Mouse (Mus musculus): ENCODE measurements around the gene Scd1. TPM values are rescaled to one million over a fixed set of nuclear protein-coding genes. Genes with fewer than 3 reads are reported as not detected.
A peak's percentile ranks its signal among the peaks of the same experiment; 100 is the strongest.
"Not testable (repeated sequence)": the region's sequence is repeated elsewhere in the genome, so short reads cannot be mapped to it uniquely, and the experiment has no call there.

Scd1 gene
- polyA plus RNA-seq, 1 experiment from 2014 or later = 8.8 TPM

- Histone ChIP-seq H3K36me3 (no peaks in the 10 kb centered on the region), H3K9me3 (no peaks in the 10 kb centered on the region), H3K27me3 (replicated peaks) (no peaks in the 10 kb centered on the region), H3K9ac (no peak overlapping the region), H3K27ac (no peak overlapping the region), H3K4me2 (replicated peaks) (no peak overlapping the region), H3K4me1 (0 out of 2 replicates have a peak, but pooled peaks cover 5% of the 10 kb centered on the region), H3K4me3 (no peak overlapping the region)
- no peak for ATAC-seq (ENCODE audit: low FRiP score, low read depth)
- 47% methylated on average over 5 of the region's 5 CpGs for WGBS
These were observed 29.9 kb downstream of the Scd1 start for GRCm38 (mm10) chr19:44377629-44378375.

- H3K9ac ChIP-seq = no peak overlapping the region
- 0 out of 2 replicates have a peak, but pooled peaks cover 5% of the 10 kb centered on the region for H3K4me1 ChIP-seq
- no peaks in the 10 kb centered on the region for H3K27me3 ChIP-seq (replicated peaks)
- no peaks in the 10 kb centered on the region for H3K9me3 ChIP-seq
- H3K4me3 ChIP-seq = no peak overlapping the region
- 22% methylated on average over 3 of the region's 3 CpGs for WGBS
- no peak overlapping the region for H3K27ac ChIP-seq
- no peak overlapping the region for H3K4me2 ChIP-seq (replicated peaks)
- H3K36me3 ChIP-seq = no peaks in the 10 kb centered on the region
- no peak for ATAC-seq (ENCODE audit: low FRiP score, low read depth)
These were observed 31.1 kb downstream of the Scd1 start for GRCm38 (mm10) chr19:44376511-44376951.

GRCm38 (mm10) chr19:44372969-44373368, 34.7 kb downstream of the Scd1 start:
- H3K4me3 ChIP-seq = no peak overlapping the region
- no peaks in the 10 kb centered on the region for H3K36me3 ChIP-seq
- no peak overlapping the region for H3K4me2 ChIP-seq (replicated peaks)
- H3K27me3 ChIP-seq (replicated peaks) = no peaks in the 10 kb centered on the region
- H3K9ac ChIP-seq = no peak overlapping the region
- WGBS = 21% methylated on average over 6 of the region's 6 CpGs
- no peaks in the 10 kb centered on the region for H3K9me3 ChIP-seq
- no peak overlapping the region for H3K27ac ChIP-seq
- H3K4me1 ChIP-seq = 0 out of 2 replicates have a peak, but pooled peaks cover 3% of the 10 kb centered on the region
- peak; percentile 61; the same call in 1 of the 2 replicates for ATAC-seq (ENCODE audit: low FRiP score, low read depth)

DNA sequence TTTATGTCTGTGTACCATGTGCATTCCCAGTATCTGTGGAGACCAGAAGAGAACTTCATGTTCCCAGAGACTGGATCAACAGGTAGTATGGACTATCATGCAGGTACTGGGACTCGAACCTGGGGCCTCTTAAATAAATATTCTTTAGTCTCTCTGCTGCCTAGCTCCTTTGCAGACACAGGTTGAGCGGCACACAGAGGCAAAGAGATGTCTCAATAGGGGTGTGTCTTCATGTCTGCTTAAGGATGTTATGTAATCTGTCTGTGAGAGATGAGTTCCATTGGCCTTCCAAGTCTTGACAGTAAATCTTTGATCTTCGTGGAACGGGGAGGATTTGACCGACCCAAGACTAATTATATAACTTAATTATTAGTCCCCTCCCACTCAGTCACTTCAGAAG, 37.4 kb downstream of the Scd1 start:
- H3K27ac ChIP-seq = no peak overlapping the region
- no peak overlapping the region for H3K4me3 ChIP-seq
- WGBS = 71% methylated on average over 5 of the region's 5 CpGs
- no peaks in the 10 kb centered on the region for H3K9me3 ChIP-seq
- no peaks in the 10 kb centered on the region for H3K27me3 ChIP-seq (replicated peaks)
- no peak overlapping the region for H3K9ac ChIP-seq
- no peak overlapping the region for H3K4me2 ChIP-seq (replicated peaks)
- H3K4me1 ChIP-seq = no peaks in the 10 kb centered on the region
- no peak for ATAC-seq (ENCODE audit: low FRiP score, low read depth)
- no peaks in the 10 kb centered on the region for H3K36me3 ChIP-seq

DNA sequence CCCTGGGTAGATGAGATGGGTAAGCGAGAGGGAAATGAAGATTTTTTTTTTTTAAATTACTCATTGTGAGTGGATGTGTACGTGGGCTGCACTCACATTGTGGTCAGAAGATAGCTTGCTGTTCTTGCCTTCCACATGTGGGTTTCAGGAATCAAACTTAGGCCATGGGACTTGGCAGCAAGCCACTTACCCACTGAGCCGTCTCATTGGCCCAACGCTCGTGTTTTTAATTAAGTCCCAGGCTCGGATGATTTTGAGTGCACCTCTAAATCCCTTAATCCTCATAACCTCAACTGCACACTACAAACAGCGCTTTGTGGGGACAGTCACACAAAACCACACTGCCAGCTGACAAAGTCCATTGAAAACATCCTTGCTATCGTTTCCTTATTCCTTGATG, 38.3 kb downstream of the Scd1 start:
- Histone ChIP-seq H3K9me3 (no peaks in the 10 kb centered on the region), H3K4me1 (no peaks in the 10 kb centered on the region), H3K9ac (no peak overlapping the region), H3K4me3 (no peak overlapping the region), H3K4me2 (replicated peaks) (no peak overlapping the region), H3K27ac (no peak overlapping the region), H3K36me3 (no peaks in the 10 kb centered on the region), H3K27me3 (replicated peaks) (no peaks in the 10 kb centered on the region)
- no peak for ATAC-seq (ENCODE audit: low FRiP score, low read depth)
- WGBS = 88% methylated on average over 8 of the region's 8 CpGs

- WGBS = 71% methylated on average over 10 of the region's 10 CpGs
- not testable (repeated sequence) for H3K4me1 ChIP-seq; H3K9me3 ChIP-seq; H3K4me2 ChIP-seq (replicated peaks); ATAC-seq (ENCODE audit: low FRiP score, low read depth); H3K4me3 ChIP-seq; H3K27ac ChIP-seq; H3K9ac ChIP-seq; H3K36me3 ChIP-seq; H3K27me3 ChIP-seq (replicated peaks)
These were observed 40.6 kb downstream of the Scd1 start for GRCm38 (mm10) chr19:44367076-44367475.

DNA sequence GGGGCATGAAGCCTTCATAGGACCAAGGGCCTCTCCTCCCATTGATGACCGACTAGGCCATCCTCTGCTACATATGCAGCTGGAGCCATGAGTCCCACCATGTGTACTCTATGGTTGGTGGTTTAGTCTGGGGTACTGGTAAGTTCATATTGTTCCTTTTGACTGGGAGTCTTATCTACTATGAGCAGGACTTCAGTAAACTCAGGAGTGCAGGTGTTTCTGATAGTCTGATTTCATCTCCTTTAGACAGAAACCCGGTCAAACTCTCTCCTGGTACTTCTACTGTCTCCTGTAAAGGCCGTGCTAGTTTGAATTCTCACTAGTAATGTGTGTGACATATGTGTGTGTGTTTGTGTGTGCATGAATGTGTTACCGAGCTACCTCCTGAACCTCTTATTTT, 41.9 kb downstream of the Scd1 start:
- ATAC-seq (ENCODE audit: low FRiP score, low read depth) = no peak
- Histone ChIP-seq H3K4me1 (no peaks in the 10 kb centered on the region), H3K9me3 (no peaks in the 10 kb centered on the region), H3K4me3 (no peak overlapping the region), H3K4me2 (replicated peaks) (no peak overlapping the region), H3K9ac (no peak overlapping the region), H3K36me3 (no peaks in the 10 kb centered on the region), H3K27me3 (replicated peaks) (no peaks in the 10 kb centered on the region), H3K27ac (no peak overlapping the region)
- 95% methylated on average over 4 of the region's 4 CpGs for WGBS

DNA sequence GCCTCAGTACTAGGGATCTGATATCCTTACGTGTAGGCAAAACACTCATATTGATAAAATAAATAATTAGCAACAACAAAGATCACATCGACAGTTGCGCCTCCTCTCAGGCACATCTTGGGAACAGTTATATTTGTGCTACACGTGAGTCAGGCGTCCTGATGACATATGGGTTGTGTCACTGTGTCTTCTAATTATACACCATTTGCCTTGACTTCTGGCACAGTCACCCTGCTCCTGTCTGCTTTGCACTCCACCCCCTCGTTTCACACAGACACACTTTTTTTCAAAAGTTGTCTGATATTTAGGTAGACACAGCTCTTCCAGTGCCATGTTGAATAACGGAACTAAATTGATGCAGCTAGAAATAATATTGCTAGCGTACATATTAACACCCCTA, 43.6 kb downstream of the Scd1 start:
- no peaks in the 10 kb centered on the region for H3K36me3 ChIP-seq
- ATAC-seq (ENCODE audit: low FRiP score, low read depth) = no peak
- no peak overlapping the region for H3K4me3 ChIP-seq
- H3K9me3 ChIP-seq = no peaks in the 10 kb centered on the region
- no peak overlapping the region for H3K9ac ChIP-seq
- WGBS = 87% methylated on average over 8 of the region's 8 CpGs
- no peak overlapping the region for H3K4me2 ChIP-seq (replicated peaks)
- H3K27ac ChIP-seq = no peak overlapping the region
- H3K4me1 ChIP-seq = no peaks in the 10 kb centered on the region
- H3K27me3 ChIP-seq (replicated peaks) = no peaks in the 10 kb centered on the region

DNA sequence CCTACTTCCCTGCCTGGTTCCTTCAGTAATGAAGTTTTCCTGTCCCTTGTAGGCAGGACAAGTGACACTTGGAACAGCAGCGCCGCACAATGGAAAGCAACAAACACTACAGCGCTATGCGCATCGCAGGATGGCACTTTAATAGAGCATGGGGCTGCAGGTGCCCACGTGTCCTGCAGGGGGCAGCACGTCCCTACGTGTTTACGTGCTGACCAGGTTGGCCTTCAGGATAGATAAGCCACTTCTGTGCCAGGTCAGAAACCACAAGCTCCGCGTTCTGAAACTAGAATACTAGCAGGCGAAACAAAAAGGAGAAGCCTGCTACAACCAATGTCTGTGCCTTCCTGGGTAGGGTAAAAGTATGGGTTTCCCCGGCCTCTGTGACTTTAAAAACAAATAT, 44.1 kb downstream of the Scd1 start:
- Histone ChIP-seq H3K4me1 (no peaks in the 10 kb centered on the region), H3K4me3 (no peak overlapping the region), H3K9ac (no peak overlapping the region), H3K4me2 (replicated peaks) (no peak overlapping the region), H3K27me3 (replicated peaks) (no peaks in the 10 kb centered on the region), H3K36me3 (no peaks in the 10 kb centered on the region), H3K9me3 (no peaks in the 10 kb centered on the region), H3K27ac (no peak overlapping the region)
- ATAC-seq (ENCODE audit: low FRiP score, low read depth) = no peak
- WGBS = 21% methylated on average over 13 of the region's 13 CpGs

- Histone ChIP-seq H3K9ac (no peak overlapping the region), H3K27me3 (replicated peaks) (no peaks in the 10 kb centered on the region), H3K36me3 (no peaks in the 10 kb centered on the region), H3K4me3 (no peak overlapping the region), H3K9me3 (no peaks in the 10 kb centered on the region), H3K4me1 (no peaks in the 10 kb centered on the region), H3K4me2 (replicated peaks) (no peak overlapping the region), H3K27ac (no peak overlapping the region)
- 59% methylated on average over 8 of the region's 8 CpGs for WGBS
- ATAC-seq (ENCODE audit: low FRiP score, low read depth) = no peak
These were observed 49.0 kb downstream of the Scd1 start for GRCm38 (mm10) chr19:44358700-44359099.

DNA sequence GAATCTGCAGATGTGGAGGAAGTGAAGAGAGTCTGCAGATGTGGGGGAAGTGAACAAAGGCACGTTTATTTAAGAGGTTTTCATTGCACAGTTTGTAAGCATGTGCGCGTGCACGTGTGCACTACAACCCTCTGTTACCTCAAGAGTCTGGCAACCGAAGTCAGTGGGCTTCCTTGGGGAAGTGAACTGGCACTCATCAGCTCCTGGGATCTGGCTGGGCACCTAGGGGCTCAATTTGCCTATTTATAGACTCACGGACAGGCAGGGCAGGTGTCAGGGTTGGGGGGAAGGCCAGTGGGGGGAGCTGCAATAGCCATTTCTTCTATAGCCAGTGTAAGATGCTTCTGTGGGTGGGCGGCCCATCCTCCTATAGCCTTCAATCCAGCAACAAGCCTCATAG, 55.9 kb downstream of the Scd1 start:
- ATAC-seq (ENCODE audit: low FRiP score, low read depth) = no peak
- no peak overlapping the region for H3K4me3 ChIP-seq
- WGBS = 79% methylated on average over 7 of the region's 7 CpGs
- H3K4me1 ChIP-seq = no peaks in the 10 kb centered on the region
- no peaks in the 10 kb centered on the region for H3K9me3 ChIP-seq
- H3K4me2 ChIP-seq (replicated peaks) = no peak overlapping the region
- no peaks in the 10 kb centered on the region for H3K36me3 ChIP-seq
- H3K27ac ChIP-seq = no peak overlapping the region
- no peaks in the 10 kb centered on the region for H3K27me3 ChIP-seq (replicated peaks)
- H3K9ac ChIP-seq = no peak overlapping the region

GRCm38 (mm10) chr19:44349689-44350088, 58.0 kb downstream of the Scd1 start:
- 87% methylated on average over 8 of the region's 8 CpGs for WGBS
- Histone ChIP-seq H3K4me3 (no peak overlapping the region), H3K4me2 (replicated peaks) (no peak overlapping the region), H3K27ac (no peak overlapping the region), H3K36me3 (no peaks in the 10 kb centered on the region), H3K27me3 (replicated peaks) (no peaks in the 10 kb centered on the region), H3K9me3 (no peaks in the 10 kb centered on the region), H3K9ac (no peak overlapping the region), H3K4me1 (no peaks in the 10 kb centered on the region)
- no peak for ATAC-seq (ENCODE audit: low FRiP score, low read depth)

Measured in neural tube, embryonic 12.5 days (tissue).